Comparison of ENCODE assay signal across 24 mouse cellular contexts in the genomic region with DNA sequence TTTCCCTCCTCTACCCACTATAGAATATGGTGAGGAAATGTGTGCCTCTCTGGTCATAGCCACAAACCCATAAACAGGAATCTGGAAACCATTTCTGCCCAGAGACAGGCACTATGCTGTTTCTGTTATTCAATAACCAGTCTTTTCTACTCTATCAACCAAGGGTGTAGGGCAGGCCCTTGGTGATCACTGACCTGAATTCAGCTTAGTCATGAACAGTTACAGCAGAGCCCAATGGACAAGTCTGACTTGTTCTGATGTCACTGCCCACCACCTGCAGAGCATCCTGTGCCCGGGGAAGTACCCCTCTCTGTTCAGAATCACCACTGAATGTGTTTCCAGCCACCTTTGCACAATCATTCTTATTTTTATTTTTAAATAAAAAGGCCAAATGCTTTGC.
DNase-seq lines count a peak whose midpoint lies in the region; ATAC-seq and TF ChIP-seq lines count a peak whose summit lies in the region.
"Had no signal": no experiment of that assay in that cellular context is flagged by ENCODE, and none has a peak within 500 bp of the region (broad histone marks: within the 10 kb centered on the region; RNA-seq: fewer than 3 reads in every experiment).

No protein-coding gene starts in this region.

- H3K27me3 ChIP-seq in kidney, postnatal 0 days (ENCODE audit: insufficient read depth, low read length): no peaks in the 10 kb centered on the region
- H3K27me3 ChIP-seq in splenic B cell, adult 2 months (ENCODE audit: control insufficient read depth, insufficient read depth, low read length, poor library complexity, severe bottlenecking): no peaks in the 10 kb centered on the region
- no peaks in the 10 kb centered on the region for H3K27me3 ChIP-seq in hindbrain, embryonic 11.5 days (ENCODE audit: control insufficient read depth, insufficient read depth, low read length)
- no peaks in the 10 kb centered on the region for H3K27me3 ChIP-seq in forebrain, embryonic 15.5 days
- H3K27me3 ChIP-seq: embryonic facial prominence, embryonic 12.5 days; midbrain, embryonic 12.5 days had no signal

- 37% methylated on average over 1 of the region's 1 CpGs for WGBS in kidney, postnatal 0 days
- 75% methylated on average over 1 of the region's 1 CpGs for WGBS in hindbrain, embryonic 11.5 days
- WGBS in forebrain, embryonic 15.5 days: 83% methylated on average over 1 of the region's 1 CpGs

- no peaks in the 10 kb centered on the region for H3K9me3 ChIP-seq in kidney, postnatal 0 days (replicated peaks; ENCODE audit: low read length)
- no peaks in the 10 kb centered on the region for H3K9me3 ChIP-seq in hindbrain, embryonic 11.5 days (ENCODE audit: control insufficient read depth, low read length)
- no peaks in the 10 kb centered on the region for H3K9me3 ChIP-seq in forebrain, embryonic 15.5 days
- H3K9me3 ChIP-seq: embryonic facial prominence, embryonic 12.5 days; limb, embryonic 13.5 days; midbrain, embryonic 12.5 days had no signal

- H3K4me1 ChIP-seq in kidney, postnatal 0 days (replicated peaks; ENCODE audit: insufficient read depth, low read length): peaks cover 9% of the 10 kb centered on the region; the same call in 1 of the 2 replicates
- H3K4me1 ChIP-seq in hindbrain, embryonic 11.5 days (replicated peaks; ENCODE audit: control insufficient read depth, insufficient read depth, low read length): no peaks in the 10 kb centered on the region
- no peaks in the 10 kb centered on the region for H3K4me1 ChIP-seq in forebrain, embryonic 15.5 days
- H3K4me1 ChIP-seq: embryonic facial prominence, embryonic 12.5 days; limb, embryonic 13.5 days; midbrain, embryonic 12.5 days had no signal

- no peak overlapping the region for H3K4me3 ChIP-seq in kidney, postnatal 0 days (replicated peaks; ENCODE audit: low read depth, low read length)
- H3K4me3 ChIP-seq in hindbrain, embryonic 11.5 days (ENCODE audit: low read depth, low read length): no peak overlapping the region
- no peak overlapping the region for H3K4me3 ChIP-seq in forebrain, embryonic 15.5 days
- H3K4me3 ChIP-seq: embryonic facial prominence, embryonic 12.5 days; layer of hippocampus, adult 2 months; limb, embryonic 13.5 days; midbrain, embryonic 12.5 days had no signal

- 0 out of 2 replicates have a peak overlapping the region, but pooled peaks have one; percentile 28 for H3K27ac ChIP-seq in kidney, postnatal 0 days
- H3K27ac ChIP-seq in hindbrain, embryonic 11.5 days (ENCODE audit: low read depth, low read length): no peak overlapping the region
- H3K27ac ChIP-seq in forebrain, embryonic 15.5 days (replicated peaks): no peak overlapping the region
- H3K27ac ChIP-seq: embryonic facial prominence, embryonic 12.5 days; hindbrain, embryonic 14.5 days; layer of hippocampus, adult 2 months; limb, embryonic 13.5 days; liver, embryonic 14.5 days; macrophage; midbrain, embryonic 12.5 days had no signal

- no peak overlapping the region for H3K9ac ChIP-seq in kidney, postnatal 0 days (ENCODE audit: low read depth, low read length)
- no peak overlapping the region for H3K9ac ChIP-seq in hindbrain, embryonic 11.5 days (ENCODE audit: low read depth, low read length)
- no peak overlapping the region for H3K9ac ChIP-seq in forebrain, embryonic 15.5 days (replicated peaks)
- H3K9ac ChIP-seq: embryonic facial prominence, embryonic 12.5 days; hindbrain, embryonic 14.5 days; limb, embryonic 13.5 days; liver, embryonic 14.5 days; midbrain, embryonic 12.5 days had no signal

- peak; percentile 52 for DNase-seq in kidney, adult 18-20 months
- peak; percentile 46 for DNase-seq in kidney, postnatal 0 days (ENCODE audit: low spot score)
- peak; percentile 30 for DNase-seq in splenic B cell, adult 2 months (ENCODE audit: low read depth, low spot score)
- no peak for DNase-seq in cerebellum, adult 11 months
- no peak for DNase-seq in hindbrain, embryonic 11.5 days (ENCODE audit: low spot score)
- DNase-seq: adrenal gland, postnatal 36 days; cerebellum, adult 2 months; gastrocnemius, postnatal 10 days; heart, postnatal 10 days; layer of hippocampus, postnatal 36 days; retina, postnatal 1 day; thymus, postnatal 25 days had no signal

- H3K4me2 ChIP-seq in kidney, postnatal 0 days (ENCODE audit: low read length): no peak overlapping the region
- no peak overlapping the region for H3K4me2 ChIP-seq in hindbrain, embryonic 11.5 days (replicated peaks; ENCODE audit: low read depth, low read length)
- no peak overlapping the region for H3K4me2 ChIP-seq in forebrain, embryonic 15.5 days (replicated peaks)
- H3K4me2 ChIP-seq: embryonic facial prominence, embryonic 12.5 days; heart, embryonic 11.5 days; hindbrain, embryonic 14.5 days; limb, embryonic 13.5 days; midbrain, embryonic 12.5 days had no signal

- peak; percentile 79 for ATAC-seq in common myeloid progenitor, adult 5-6 weeks (replicated peaks; ENCODE audit: low read depth, poor library complexity, severe bottlenecking)
- peak; percentile 88 for ATAC-seq in kidney, postnatal 0 days (replicated peaks; ENCODE audit: low FRiP score, low read depth)
- ATAC-seq in hindbrain, embryonic 11.5 days (ENCODE audit: low FRiP score): no peak
- ATAC-seq in forebrain, embryonic 15.5 days (replicated peaks): no peak
- ATAC-seq: CD4-positive, CD25-positive, alpha-beta regulatory T cell, adult 4 months had no signal

- no peaks in the 10 kb centered on the region for H3K36me3 ChIP-seq in kidney, postnatal 0 days (ENCODE audit: insufficient read depth, low read length)
- H3K36me3 ChIP-seq in splenic B cell, adult 2 months (ENCODE audit: control insufficient read depth, insufficient read depth, low read length, poor library complexity, severe bottlenecking): no peaks in the 10 kb centered on the region
- no peaks in the 10 kb centered on the region for H3K36me3 ChIP-seq in hindbrain, embryonic 11.5 days (ENCODE audit: control insufficient read depth, insufficient read depth, low read length)
- no peaks in the 10 kb centered on the region for H3K36me3 ChIP-seq in forebrain, embryonic 15.5 days
- H3K36me3 ChIP-seq: embryonic facial prominence, embryonic 12.5 days; G1E; limb, embryonic 13.5 days; midbrain, embryonic 12.5 days had no signal

- TF ChIP-seq CTCF in kidney, postnatal 0 days (IDR thresholded peaks at IDR 0.05; ENCODE audit: low read depth): no peak

Comparison
In these comparisons a context has a peak if more than half of its experiments do, and no peak if none do; other contexts are left out.
1. ATAC-seq: peak in common myeloid progenitor, adult 5-6 weeks (single experiment) and kidney, postnatal 0 days (single experiment); none in hindbrain, embryonic 11.5 days (single experiment) and forebrain, embryonic 15.5 days (single experiment).
2. DNase-seq: peak in kidney, adult 18-20 months (single experiment), kidney, postnatal 0 days (single experiment) and splenic B cell, adult 2 months (single experiment); none in cerebellum, adult 11 months (single experiment) and hindbrain, embryonic 11.5 days (single experiment).